Mouse (Mus musculus): ENCODE measurements at regions not wholly inside any gene's neighbourhood (a gene's known extent, or its start where the extent isn't known, plus 50 kb on each side); places are given as distances from the start of the nearest gene placed in this dataset.

GRCm38 (mm10) chr14:99449870-99450269, 151.4 kb downstream of the Klf5 start:
- TF ChIP-seq CTCF (IDR thresholded peaks at IDR 0.05; ENCODE audit: extremely low read depth, insufficient read depth, low read length) (no peak), POLR2A (IDR thresholded peaks at IDR 0.05; ENCODE audit: extremely low read depth, insufficient read depth, low read length) (no peak)
